Mouse (Mus musculus) forebrain, embryonic 12.5 days (tissue): ENCODE results near the gene Dnal4. TPM values are rescaled to one million over a fixed set of nuclear protein-coding genes. Genes with fewer than 3 reads are reported as not detected.
A peak's percentile ranks its signal among the peaks of the same experiment; 100 is the strongest.

Source experiments
- ATAC-seq: fragments of 200-750 bp; cut with Nextera tagmentation; 2 replicates; pipeline ENCODE4 v1.8.0; 2017; ENCODE audit warnings: moderate TSS enrichment; ENCODE audit not compliant: low FRiP score
- H3K27ac ChIP-seq: fragments of 300-500 bp; sonication (generic); 2 replicates; pipeline ENCODE4 v1.5.1; 2016; ENCODE audit warnings: mild to moderate bottlenecking
- H3K27me3 ChIP-seq: fragments of 300-500 bp; sonication (generic); 2 replicates; pipeline ENCODE4 v1.6.1; 2016; ENCODE audit warnings: mild to moderate bottlenecking
- H3K36me3 ChIP-seq: fragments of 300-500 bp; sonication (generic); replicated peaks from 2 replicates; pipeline ENCODE4 v1.6.1; 2016; ENCODE audit warnings: mild to moderate bottlenecking
- H3K4me1 ChIP-seq: fragments of 300-500 bp; sonication (generic); 2 replicates; pipeline ENCODE4 v1.6.1; 2016
- H3K4me2 ChIP-seq: fragments of 300-500 bp; sonication (generic); 2 replicates; pipeline ENCODE4 v1.6.1; 2016; ENCODE audit warnings: mild to moderate bottlenecking, moderate library complexity
- H3K4me3 ChIP-seq: fragments of 300-500 bp; sonication (generic); replicated peaks from 2 replicates; pipeline ENCODE4 v1.5.1; 2016; ENCODE audit warnings: mild to moderate bottlenecking
- H3K9ac ChIP-seq: fragments of 300-500 bp; sonication (generic); 2 replicates; pipeline ENCODE4 v1.6.1; 2016; ENCODE audit warnings: mild to moderate bottlenecking
- H3K9me3 ChIP-seq: fragments of 300-500 bp; sonication (generic); 2 replicates; pipeline ENCODE4 v1.6.1; 2016
- WGBS: fragments of 180-500 bp; shearing (Covaris S2); methylation state at CpG from one replicate; pipeline ENCODE4 v1.1.7; 2016; 5-methylcytosine and 5-hydroxymethylcytosine counted together
- polyA plus RNA-seq: library from polyadenylated mRNA; unstranded; fragments of >200 nt; fragmentation: Nextera tagmentation; extraction: Ambion mirVana; gene quantifications from 2 replicates; pipeline ENCODE4 v1.2.1, GENCODE M21; 2016

The Dnal4 gene
- polyA plus RNA-seq, 1 experiment from 2014 or later, result 78.3 TPM

DNA sequence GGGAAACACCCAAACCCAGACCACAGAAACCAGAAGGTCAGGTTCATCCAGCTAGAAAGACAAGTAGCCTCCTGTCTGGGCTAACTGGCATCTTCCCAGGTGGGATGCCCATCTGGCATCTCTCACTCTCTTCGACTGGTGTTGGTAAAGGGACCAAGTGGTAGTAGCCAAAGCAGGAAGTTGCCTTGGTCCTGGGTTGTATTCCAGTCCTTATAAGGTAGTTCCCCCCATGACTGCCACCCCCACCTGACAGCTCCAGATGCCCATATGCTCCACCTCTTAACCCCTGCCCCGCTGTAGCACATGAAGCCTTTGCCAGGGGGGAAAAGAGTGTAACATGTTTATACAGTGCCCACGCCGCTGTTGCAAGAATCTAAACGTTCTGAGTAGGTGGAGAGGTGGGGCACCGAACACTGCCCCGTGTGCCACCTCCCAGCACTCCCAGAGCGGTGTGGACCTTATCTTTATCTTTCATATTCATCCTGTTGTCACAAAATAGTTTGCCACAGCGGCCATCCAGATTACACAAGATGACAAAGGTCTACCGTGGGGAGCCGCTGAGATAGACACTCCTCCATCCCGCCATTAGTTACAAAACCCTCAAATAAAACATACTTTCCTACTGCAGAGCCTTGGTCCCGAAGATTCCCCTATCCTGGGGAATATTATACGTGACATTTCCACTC lies 36.3 kb downstream of the Dnal4 start:
- H3K27me3 ChIP-seq, result no peaks in the 10 kb centered on the region; the same call in 1 of the 2 replicates
- peak overlapping the region; percentile 91 for H3K9ac ChIP-seq
- no peak overlapping the region for H3K27ac ChIP-seq
- H3K4me1 ChIP-seq, result peaks cover 25% of the 10 kb centered on the region
- no peak; the same call in 1 of the 2 replicates for ATAC-seq
- no peaks in the 10 kb centered on the region for H3K9me3 ChIP-seq
- peaks cover 33% of the 10 kb centered on the region for H3K36me3 ChIP-seq
- H3K4me3 ChIP-seq, result peak overlapping the region; percentile 99
- peak overlapping the region; percentile 85 for H3K4me2 ChIP-seq
- WGBS, result 41% methylated on average over 14 of the region's 14 CpGs

DNA sequence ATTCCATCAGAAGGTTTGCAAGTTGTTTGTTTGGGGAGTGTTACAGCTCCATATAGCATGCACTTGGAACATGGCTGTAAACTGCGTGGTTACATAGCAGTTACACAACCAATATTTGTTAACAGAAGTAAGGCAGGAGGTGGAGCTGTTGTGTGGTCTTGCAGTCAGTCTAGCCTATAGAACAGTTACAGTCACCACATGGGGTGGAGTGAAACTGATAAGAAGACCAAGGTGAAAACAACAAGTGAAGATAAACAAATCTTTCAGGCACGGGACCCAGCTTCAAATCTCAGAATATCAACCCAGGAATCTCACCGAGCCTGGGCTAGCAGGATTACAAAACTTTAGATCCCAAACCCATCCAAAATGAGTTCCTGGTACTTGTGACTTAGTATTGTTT lies 36.9 kb downstream of the Dnal4 start:
- Histone ChIP-seq H3K4me2 (peak overlapping the region; percentile 85), H3K4me1 (peaks cover 25% of the 10 kb centered on the region), H3K36me3 (peaks cover 37% of the 10 kb centered on the region), H3K27me3 (no peaks in the 10 kb centered on the region; the same call in 1 of the 2 replicates), H3K4me3 (peak overlapping the region; percentile 99), H3K27ac (no peak overlapping the region), H3K9ac (no peak overlapping the region), H3K9me3 (no peaks in the 10 kb centered on the region)
- 81% methylated on average over 3 of the region's 3 CpGs for WGBS
- ATAC-seq, result no peak

DNA sequence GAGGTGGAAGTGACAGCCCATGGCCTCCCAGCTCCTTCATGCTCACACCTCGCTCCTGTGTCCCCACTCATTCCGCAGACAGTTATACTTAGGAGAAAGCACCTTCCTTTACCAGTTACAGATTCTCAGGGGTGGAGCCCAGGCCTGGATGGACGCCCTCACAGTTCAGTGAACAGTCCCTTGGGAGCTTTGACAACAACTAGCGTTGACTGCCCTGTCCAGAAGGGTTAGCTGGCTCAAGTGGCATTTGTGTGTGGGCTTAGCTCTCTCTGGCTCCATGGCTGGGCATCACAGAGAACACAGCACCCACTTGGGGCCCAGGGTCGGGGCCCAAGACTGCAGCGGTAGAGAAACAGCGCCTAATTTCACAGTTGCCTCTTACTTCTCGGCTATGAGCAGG lies 43.3 kb downstream of the Dnal4 start:
- peaks cover 3% of the 10 kb centered on the region; the same call in 1 of the 2 replicates for H3K4me1 ChIP-seq
- no peak overlapping the region for H3K9ac ChIP-seq
- H3K4me3 ChIP-seq, result no peak overlapping the region
- ATAC-seq, result no peak
- no peak overlapping the region for H3K4me2 ChIP-seq
- no peaks in the 10 kb centered on the region for H3K9me3 ChIP-seq
- WGBS, result 87% methylated on average over 8 of the region's 8 CpGs
- peaks cover 84% of the 10 kb centered on the region for H3K36me3 ChIP-seq
- H3K27me3 ChIP-seq, result no peaks in the 10 kb centered on the region
- H3K27ac ChIP-seq, result 0 out of 2 replicates have a peak overlapping the region, but pooled peaks have one; percentile 2

DNA sequence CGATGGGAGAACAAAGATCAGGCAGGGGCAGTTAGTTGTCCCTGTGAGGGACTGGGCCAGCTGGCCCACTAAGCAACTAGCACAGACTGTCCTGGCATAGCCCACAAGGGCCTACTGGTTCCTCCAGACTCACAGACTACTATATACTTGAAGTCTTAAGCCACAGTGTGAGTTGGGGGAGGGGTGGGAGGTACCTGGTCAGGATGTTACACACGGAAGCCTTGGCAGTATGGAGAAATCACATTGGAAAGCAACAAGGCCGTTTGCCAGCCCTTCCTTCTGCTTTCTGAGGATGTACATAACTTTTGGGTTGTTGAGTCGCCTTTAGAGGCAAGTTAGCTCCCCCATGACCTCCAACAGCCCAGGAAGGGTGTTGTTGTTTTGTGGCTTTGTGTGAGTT lies 44.0 kb downstream of the Dnal4 start:
- H3K36me3 ChIP-seq, result peaks cover 84% of the 10 kb centered on the region
- no peaks in the 10 kb centered on the region for H3K9me3 ChIP-seq
- H3K4me1 ChIP-seq, result peaks cover 3% of the 10 kb centered on the region; the same call in 1 of the 2 replicates
- no peaks in the 10 kb centered on the region for H3K27me3 ChIP-seq
- ATAC-seq, result no peak
- no peak overlapping the region for H3K4me2 ChIP-seq
- H3K27ac ChIP-seq, result no peak overlapping the region
- no peak overlapping the region for H3K4me3 ChIP-seq
- WGBS, result 71% methylated on average over 4 of the region's 4 CpGs
- no peak overlapping the region for H3K9ac ChIP-seq

DNA sequence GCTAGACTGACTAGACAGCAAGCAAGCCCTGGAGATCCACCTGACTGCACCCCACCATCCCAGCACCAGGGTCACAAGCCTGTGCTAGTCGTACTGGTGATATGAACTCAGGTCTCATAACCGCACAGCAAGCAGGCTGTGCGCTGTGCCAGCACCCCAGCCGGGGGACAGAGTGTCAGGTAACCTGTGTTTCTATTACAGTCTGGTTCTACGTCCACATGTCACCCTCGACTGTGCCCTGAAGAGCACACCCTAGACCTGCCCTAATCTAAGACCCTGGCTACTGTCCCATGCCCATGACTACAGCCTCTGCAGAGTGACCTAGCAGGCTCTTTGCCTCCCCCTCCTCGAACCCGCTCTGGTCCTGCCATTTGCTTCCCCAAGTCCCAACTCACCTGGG lies 44.5 kb downstream of the Dnal4 start:
- Histone ChIP-seq H3K9me3 (no peaks in the 10 kb centered on the region), H3K4me2 (no peak overlapping the region), H3K27me3 (no peaks in the 10 kb centered on the region), H3K36me3 (peaks cover 84% of the 10 kb centered on the region), H3K9ac (no peak overlapping the region), H3K4me1 (peaks cover 3% of the 10 kb centered on the region; the same call in 1 of the 2 replicates), H3K27ac (no peak overlapping the region), H3K4me3 (no peak overlapping the region)
- no peak for ATAC-seq
- WGBS, result 96% methylated on average over 8 of the region's 8 CpGs

DNA sequence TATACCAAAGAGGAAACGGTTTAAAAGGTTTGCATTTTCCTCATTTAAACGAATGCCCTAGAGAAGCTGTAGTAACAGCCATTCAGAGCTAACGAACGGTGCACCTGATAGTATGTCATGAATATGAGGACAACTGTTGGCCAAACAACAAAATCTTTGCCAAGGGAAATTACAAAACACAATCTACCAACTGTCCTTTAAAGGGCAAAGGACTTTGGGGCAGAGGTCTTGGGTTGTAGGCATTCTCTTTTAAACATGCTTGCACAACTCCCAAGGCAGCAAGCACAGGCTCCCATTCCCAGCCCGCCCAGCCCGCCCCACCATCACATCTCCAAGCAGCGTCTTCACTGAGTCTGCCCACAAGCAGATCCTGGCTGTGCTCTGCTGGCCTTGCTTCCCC lies 46.1 kb downstream of the Dnal4 start:
- Histone ChIP-seq H3K4me2 (no peak overlapping the region), H3K9ac (no peak overlapping the region), H3K27me3 (no peaks in the 10 kb centered on the region), H3K27ac (no peak overlapping the region), H3K4me1 (peaks cover 3% of the 10 kb centered on the region; the same call in 1 of the 2 replicates), H3K9me3 (no peaks in the 10 kb centered on the region), H3K36me3 (peaks cover 84% of the 10 kb centered on the region), H3K4me3 (no peak overlapping the region)
- WGBS, result 73% methylated on average over 7 of the region's 7 CpGs
- ATAC-seq, result no peak

DNA sequence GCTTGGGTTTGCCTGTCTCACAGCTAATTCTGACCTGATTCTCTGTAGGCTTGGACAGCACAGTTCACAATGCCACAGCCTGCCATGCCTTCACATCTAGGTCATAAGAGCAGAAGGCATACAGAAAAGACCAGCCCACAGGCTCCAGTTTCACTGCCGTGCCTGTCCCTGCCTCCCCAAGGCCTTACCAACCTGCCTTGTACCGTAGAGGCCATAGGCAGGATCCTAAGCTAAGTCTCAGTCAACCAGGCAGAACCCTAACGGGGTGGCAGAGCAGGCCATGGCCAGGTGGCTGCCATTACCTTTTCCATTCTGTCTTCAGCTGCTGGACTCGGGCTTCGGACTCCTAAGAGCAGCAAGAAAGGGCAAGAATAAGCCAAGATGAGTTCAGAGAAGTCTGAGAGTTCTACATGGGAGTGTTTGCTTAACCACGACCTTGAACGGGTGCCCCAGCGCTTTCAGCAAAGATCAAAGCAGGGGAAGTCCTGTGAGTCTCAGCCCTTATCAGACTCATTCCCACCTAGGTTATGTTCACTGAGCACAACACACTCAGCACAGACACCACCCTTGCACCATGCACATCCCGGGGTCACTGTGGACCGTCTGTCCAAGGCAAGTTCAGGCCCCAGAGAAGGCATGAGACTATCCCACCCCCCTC lies 48.8 kb downstream of the Dnal4 start:
- 92% methylated on average over 10 of the region's 10 CpGs for WGBS
- H3K36me3 ChIP-seq, result peaks cover 85% of the 10 kb centered on the region
- H3K27ac ChIP-seq, result no peak overlapping the region

DNA sequence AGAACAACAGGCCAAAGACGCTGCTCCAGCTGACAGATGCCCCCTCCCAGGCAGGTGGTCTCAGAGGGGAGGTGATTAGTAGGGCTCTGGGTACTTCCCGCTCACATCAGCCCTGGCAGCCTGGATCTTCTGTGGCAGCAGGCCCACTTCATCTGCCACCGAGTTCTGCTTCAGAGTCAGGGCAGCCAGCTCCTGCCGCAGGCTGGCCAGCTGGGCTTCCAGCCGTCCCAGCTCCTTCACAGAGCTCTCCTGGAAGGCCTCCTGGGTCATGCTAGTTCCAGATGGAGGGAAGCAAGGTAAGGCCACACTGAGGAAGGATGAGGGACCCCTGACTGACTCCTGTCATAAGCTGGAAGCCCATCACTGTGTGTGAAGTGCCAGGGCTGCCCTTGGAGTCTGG lies 49.3 kb downstream of the Dnal4 start:
- no peak for ATAC-seq
- Histone ChIP-seq H3K27ac (no peak overlapping the region), H3K27me3 (no peaks in the 10 kb centered on the region), H3K36me3 (peaks cover 80% of the 10 kb centered on the region), H3K4me2 (no peak overlapping the region), H3K4me1 (no peaks in the 10 kb centered on the region), H3K9me3 (no peaks in the 10 kb centered on the region), H3K9ac (no peak overlapping the region), H3K4me3 (no peak overlapping the region)
- 47% methylated on average over 5 of the region's 5 CpGs for WGBS

More for the DNA sequence above, 48.8 kb downstream of the Dnal4 start:
- no peak for ATAC-seq
- Histone ChIP-seq H3K4me1 (no peaks in the 10 kb centered on the region), H3K4me2 (no peak overlapping the region), H3K4me3 (no peak overlapping the region), H3K9ac (no peak overlapping the region), H3K27me3 (no peaks in the 10 kb centered on the region), H3K9me3 (no peaks in the 10 kb centered on the region)

DNA sequence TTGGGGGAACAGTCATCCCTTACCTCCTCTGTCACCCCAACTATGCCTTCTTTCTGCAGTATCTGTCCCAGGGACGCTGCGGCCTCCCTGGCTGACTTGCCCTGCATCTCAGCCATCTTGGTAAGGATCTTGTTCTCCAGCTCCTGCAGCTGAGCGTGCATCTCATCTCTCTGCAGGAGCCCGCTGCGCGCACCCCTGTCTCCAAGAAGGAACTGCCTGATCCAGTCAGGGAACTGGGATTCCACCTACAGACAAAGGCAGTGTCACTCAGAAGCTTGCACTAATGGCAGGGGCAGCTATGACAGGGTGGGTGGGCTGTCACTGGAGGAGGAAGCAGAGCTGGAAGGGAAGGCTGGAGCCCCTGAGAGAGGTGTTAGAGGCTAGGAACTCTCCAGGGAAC lies 49.8 kb downstream of the Dnal4 start:
- H3K9ac ChIP-seq, result no peak overlapping the region
- H3K4me1 ChIP-seq, result no peaks in the 10 kb centered on the region
- H3K9me3 ChIP-seq, result no peaks in the 10 kb centered on the region
- H3K4me3 ChIP-seq, result no peak overlapping the region
- no peak overlapping the region for H3K4me2 ChIP-seq
- 76% methylated on average over 6 of the region's 6 CpGs for WGBS
- no peak overlapping the region for H3K27ac ChIP-seq
- ATAC-seq, result no peak
- H3K27me3 ChIP-seq, result no peaks in the 10 kb centered on the region
- peaks cover 76% of the 10 kb centered on the region for H3K36me3 ChIP-seq

DNA sequence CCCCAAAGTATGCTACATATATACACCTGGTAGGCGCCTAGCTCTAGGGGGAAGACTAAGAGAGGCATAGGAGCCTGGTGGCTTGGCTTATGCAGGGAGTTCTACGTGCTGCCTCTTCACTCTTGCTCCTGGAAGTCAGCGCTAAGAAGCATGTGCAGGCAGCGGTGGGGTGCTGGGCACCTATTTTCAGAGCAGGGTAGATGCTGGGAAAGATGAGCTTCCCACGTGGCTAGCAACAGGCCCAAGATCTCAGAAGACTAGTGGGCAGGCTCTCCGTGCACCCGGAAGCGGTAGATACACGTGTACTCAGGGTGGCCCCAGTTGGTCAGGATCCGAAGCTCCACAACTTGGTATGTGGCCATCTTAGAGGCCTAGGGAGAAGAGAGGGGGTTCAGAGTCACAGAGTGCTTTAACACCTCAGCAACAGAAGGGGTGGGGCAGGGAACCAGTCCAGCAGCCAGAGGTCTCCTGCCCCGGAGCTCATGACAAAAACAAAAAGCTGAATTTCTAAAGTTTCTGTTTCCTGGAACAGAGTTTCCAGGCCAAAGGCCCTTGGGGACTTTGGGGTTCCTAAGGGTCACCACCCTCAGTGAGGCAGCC lies 52.4 kb downstream of the Dnal4 start:
- no peak overlapping the region for H3K9ac ChIP-seq
- H3K27me3 ChIP-seq, result no peaks in the 10 kb centered on the region
- no peaks in the 10 kb centered on the region for H3K4me1 ChIP-seq
- peaks cover 78% of the 10 kb centered on the region for H3K36me3 ChIP-seq
- no peak overlapping the region for H3K4me2 ChIP-seq
- 90% methylated on average over 11 of the region's 11 CpGs for WGBS
- H3K27ac ChIP-seq, result no peak overlapping the region
- no peaks in the 10 kb centered on the region for H3K9me3 ChIP-seq
- H3K4me3 ChIP-seq, result no peak overlapping the region
- no peak for ATAC-seq

DNA sequence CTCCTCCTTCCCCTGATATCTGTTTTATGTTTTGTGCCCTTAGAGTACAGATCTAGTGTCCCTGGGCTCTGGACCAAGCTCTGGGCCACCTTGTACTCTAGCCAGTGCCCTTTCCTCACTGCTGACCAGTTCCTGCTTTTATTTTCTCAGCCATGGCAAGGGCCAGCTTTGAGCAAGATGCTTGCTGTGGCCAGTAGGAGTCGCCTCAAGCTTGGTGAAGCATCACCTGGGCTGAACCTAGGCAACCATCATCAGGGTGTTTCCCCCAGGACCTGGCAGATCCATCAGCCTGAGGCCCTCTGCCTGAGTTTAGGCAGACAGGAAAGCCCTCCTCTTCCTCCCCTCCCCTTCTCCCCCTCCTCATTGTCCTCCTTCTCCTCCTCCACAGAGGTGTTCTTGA lies 54.2 kb downstream of the Dnal4 start:
- no peak for ATAC-seq
- H3K36me3 ChIP-seq, result peaks cover 79% of the 10 kb centered on the region
- 29% methylated on average over 1 of the region's 1 CpGs for WGBS

DNA sequence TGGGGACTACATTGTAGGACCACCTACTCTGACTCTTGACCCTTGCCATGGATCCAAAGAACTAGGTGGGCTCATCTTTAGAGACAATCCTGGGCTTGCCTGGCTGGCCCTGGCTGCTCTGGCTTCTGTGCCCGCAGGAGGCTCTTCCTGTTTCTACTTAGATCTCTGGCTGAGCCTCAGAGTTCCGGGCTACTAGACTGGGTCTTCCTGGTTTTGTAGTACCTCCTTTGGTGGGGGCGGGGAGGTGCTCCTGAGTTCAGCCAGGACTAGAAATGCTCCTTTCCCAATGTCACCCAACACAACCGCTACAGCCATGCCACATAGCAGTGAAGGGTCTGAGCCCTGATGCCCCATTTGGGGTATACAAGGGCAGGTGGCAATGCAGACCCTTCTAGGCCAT lies 56.9 kb downstream of the Dnal4 start:
- no peak overlapping the region for H3K27ac ChIP-seq
- H3K4me2 ChIP-seq, result no peak overlapping the region
- H3K9ac ChIP-seq, result no peak overlapping the region
- no peaks in the 10 kb centered on the region for H3K9me3 ChIP-seq
- ATAC-seq, result no peak
- H3K36me3 ChIP-seq, result peaks cover 79% of the 10 kb centered on the region
- no peaks in the 10 kb centered on the region for H3K27me3 ChIP-seq
- 77% methylated on average over 4 of the region's 4 CpGs for WGBS
- H3K4me1 ChIP-seq, result no peaks in the 10 kb centered on the region
- no peak overlapping the region for H3K4me3 ChIP-seq

More for the DNA sequence above, 54.2 kb downstream of the Dnal4 start:
- Histone ChIP-seq H3K27me3 (no peaks in the 10 kb centered on the region), H3K4me3 (no peak overlapping the region), H3K4me2 (no peak overlapping the region), H3K9me3 (no peaks in the 10 kb centered on the region), H3K9ac (no peak overlapping the region), H3K4me1 (no peaks in the 10 kb centered on the region), H3K27ac (no peak overlapping the region)
